Comparison of ENCODE assay signal across 9 mouse cellular contexts in the genomic region with DNA sequence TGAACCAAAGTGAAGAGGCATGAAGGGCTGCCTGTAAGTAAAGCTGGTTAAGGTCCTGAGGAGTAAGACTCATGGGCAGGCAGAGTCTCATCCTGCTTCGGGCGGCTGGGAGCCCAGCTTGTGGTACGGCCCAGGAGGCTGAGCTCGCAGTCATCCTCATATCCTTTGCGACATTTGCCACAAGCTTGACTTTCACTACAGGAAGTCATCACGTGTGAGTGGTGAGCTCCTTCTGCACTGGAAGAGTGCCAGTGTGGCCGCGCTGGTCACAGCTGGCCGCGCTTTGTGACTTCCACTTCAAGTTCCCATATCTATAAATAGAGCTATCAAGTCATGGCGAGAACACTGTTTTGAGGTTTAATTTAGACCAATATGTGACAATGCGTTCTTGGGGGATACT. TPM values are rescaled to one million over a fixed set of nuclear protein-coding genes. Genes with fewer than 3 reads are reported as not detected.
DNase-seq lines count a peak whose midpoint lies in the region; ATAC-seq and TF ChIP-seq lines count a peak whose summit lies in the region.
"Had no signal": no experiment of that assay in that cellular context is flagged by ENCODE, and none has a peak within 500 bp of the region (broad histone marks: within the 10 kb centered on the region; RNA-seq: fewer than 3 reads in every experiment).

No protein-coding gene starts in this region.

- H3K27me3 ChIP-seq in stomach, postnatal 0 days (ENCODE audit: control insufficient read depth, insufficient read depth, low read length), result no peaks in the 10 kb centered on the region

- no peak overlapping the region for H3K27ac ChIP-seq in stomach, postnatal 0 days (replicated peaks)

- intact Hi-C loops in heart, postnatal 14 days (cut with DNase I), result no loop called here

- H3K36me3 ChIP-seq in stomach, postnatal 0 days (ENCODE audit: control insufficient read depth, insufficient read depth, low read length), result no peaks in the 10 kb centered on the region

- H3K4me2 ChIP-seq in stomach, postnatal 0 days (replicated peaks; ENCODE audit: low read depth), result no peak overlapping the region

- H3K9ac ChIP-seq in stomach, postnatal 0 days (ENCODE audit: low read length), result no peak overlapping the region

- H3K9me3 ChIP-seq in stomach, postnatal 0 days (ENCODE audit: control insufficient read depth, low read length), result no peaks in the 10 kb centered on the region

- 68% methylated on average over 12 of the region's 12 CpGs for WGBS in stomach, postnatal 0 days

- no peak for TF ChIP-seq CTCF in stomach, postnatal 0 days (IDR thresholded peaks at IDR 0.05; ENCODE audit: low read depth)

- peak; percentile 72 for DNase-seq in layer of hippocampus, adult 9-11 months
- no peak for DNase-seq in layer of hippocampus, adult 9-10 months (ENCODE audit: low spot score)
- DNase-seq in adrenal gland, postnatal 10 days, result peak; percentile 49
- peak; percentile 80 to 86 for DNase-seq in heart, postnatal 14 days
- DNase-seq in lung, postnatal 10 days, result peak; percentile 86
- DNase-seq in stomach, postnatal 0 days (ENCODE audit: low spot score), result peak; percentile 21
- DNase-seq in ovary, adult 18-20 months (ENCODE audit: low spot score), result no peak

- ATAC-seq in stomach, postnatal 0 days (ENCODE audit: low FRiP score, low TSS enrichment), result no peak
- no peak for ATAC-seq in erythroblast, adult 5-6 weeks (replicated peaks; ENCODE audit: low FRiP score, poor library complexity, severe bottlenecking)

- H3K4me3 ChIP-seq in stomach, postnatal 0 days (ENCODE audit: low read depth, low read length), result no peak overlapping the region

- TF ChIP-seq EP300 in stomach, postnatal 0 days (optimal IDR thresholded peaks at IDR 0.05), result no peak

- no peaks in the 10 kb centered on the region for H3K4me1 ChIP-seq in stomach, postnatal 0 days (replicated peaks; ENCODE audit: control insufficient read depth, insufficient read depth)

RNA-seq across cellular contexts. Expression of a gene that starts 18.7 kb away (rescaled TPM):
- total RNA-seq in adrenal gland, postnatal 10 days (2021), result under 1 TPM; 0.39 to 0.51 TPM
- total RNA-seq in heart, postnatal 14 days (2021), result under 1 TPM; 0.07 to 0.19 TPM
- not detected in 2 replicates for polyA plus RNA-seq in stomach, postnatal 0 days (2015; fragmentation: Nextera tagmentation; extraction: Ambion mirVana)
- 0.77 TPM in 1 of 2 replicates, not detected in the other for total RNA-seq in erythroblast, adult 5-6 weeks (2015; ENCODE audit: low replicate concordance)
- total RNA-seq in erythroblast, adult 5-6 weeks (2017; ENCODE audit: low replicate concordance), result not detected in 2 replicates
- polyA plus RNA-seq: intestine, embryonic 14.5 days had no signal

Comparison
In these comparisons a context has a peak if more than half of its experiments do, and no peak if none do; other contexts are left out.
1. DNase-seq: peak in layer of hippocampus, adult 9-11 months (single experiment), adrenal gland, postnatal 10 days (single experiment), heart, postnatal 14 days (2 of 2), lung, postnatal 10 days (single experiment) and stomach, postnatal 0 days (single experiment); none in layer of hippocampus, adult 9-10 months (single experiment) and ovary, adult 18-20 months (single experiment).